Mouse (Mus musculus) central nervous system, embryonic 18 days (tissue): Measurements from ENCODE around the gene Cd44. TPM values are rescaled to one million over a fixed set of nuclear protein-coding genes. Genes with fewer than 3 reads are reported as not detected.

Source experiments
- polyA plus RNA-seq: library from polyadenylated mRNA; depleted of rRNA; stranded (reverse); fragments of >200 nt; gene quantifications from 2 replicates; pipeline ENCODE4 v1.2.3, GENCODE M21; 2012; rRNA removed

Cd44 gene
- 4.3 and 6.0 TPM in 2 replicates for polyA plus RNA-seq

GRCm38 (mm10) chr2:102900875-102901827 is at the start of gene Cd44:
TSS of gene Cd44 (minus strand) at chr2:102901665.

Other genes starting within 250 kb of the Cd44 start
- 25.5 and 28.1 TPM in 2 replicates for gene Slc1a2, start 243.0 kb downstream of the Cd44 start, polyA plus RNA-seq
- 55.1 and 57.8 TPM in 2 replicates for gene Pdhx, start 171.8 kb upstream of the Cd44 start, polyA plus RNA-seq
- gene Apip, start 172.0 kb upstream of the Cd44 start, polyA plus RNA-seq, result 41.7 and 42.0 TPM in 2 replicates